Mouse (Mus musculus): ENCODE measurements around the gene Spib. TPM values are rescaled to one million over a fixed set of nuclear protein-coding genes. Genes with fewer than 3 reads are reported as not detected.

The Spib gene
- polyA plus RNA-seq, 1 experiment from 2014 or later: not detected

DNA sequence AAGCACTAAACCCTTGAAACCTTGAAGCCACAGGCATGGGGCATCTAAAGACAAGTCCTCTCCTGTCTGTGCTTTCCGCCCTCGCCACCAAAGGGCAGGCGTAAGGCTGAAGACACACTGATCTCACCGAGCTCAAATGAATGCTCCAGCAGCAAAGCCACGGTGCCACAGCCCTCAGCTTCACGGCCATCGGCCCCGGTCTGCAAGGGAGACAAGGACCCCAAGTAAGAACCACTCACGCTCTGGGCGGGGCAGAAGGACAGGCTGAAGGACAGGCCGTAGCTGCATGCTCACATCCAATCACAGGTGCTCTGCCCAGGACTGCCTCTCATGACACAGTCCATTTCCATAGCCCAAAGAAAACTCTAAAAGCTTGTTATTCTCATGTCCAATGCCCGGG lies 37.2 kb downstream of the Spib start:
- Histone ChIP-seq H3K9me3 (replicated peaks) (no peaks in the 10 kb centered on the region), H3K4me3 (peak overlapping the region; percentile 74), H3K9ac (peak overlapping the region; percentile 82; the same call in 1 of the 2 replicates), H3K4me1 (peaks cover 30% of the 10 kb centered on the region), H3K4me2 (peak overlapping the region; percentile 91), H3K27ac (0 out of 2 replicates have a peak overlapping the region, but pooled peaks have one; percentile 94), H3K36me3 (peaks cover 51% of the 10 kb centered on the region), H3K27me3 (replicated peaks) (peaks cover 14% of the 10 kb centered on the region)
- 84% methylated on average over 12 of the region's 12 CpGs for WGBS (ENCODE audit: insufficient replicate concordance)
- ATAC-seq: no peak

DNA sequence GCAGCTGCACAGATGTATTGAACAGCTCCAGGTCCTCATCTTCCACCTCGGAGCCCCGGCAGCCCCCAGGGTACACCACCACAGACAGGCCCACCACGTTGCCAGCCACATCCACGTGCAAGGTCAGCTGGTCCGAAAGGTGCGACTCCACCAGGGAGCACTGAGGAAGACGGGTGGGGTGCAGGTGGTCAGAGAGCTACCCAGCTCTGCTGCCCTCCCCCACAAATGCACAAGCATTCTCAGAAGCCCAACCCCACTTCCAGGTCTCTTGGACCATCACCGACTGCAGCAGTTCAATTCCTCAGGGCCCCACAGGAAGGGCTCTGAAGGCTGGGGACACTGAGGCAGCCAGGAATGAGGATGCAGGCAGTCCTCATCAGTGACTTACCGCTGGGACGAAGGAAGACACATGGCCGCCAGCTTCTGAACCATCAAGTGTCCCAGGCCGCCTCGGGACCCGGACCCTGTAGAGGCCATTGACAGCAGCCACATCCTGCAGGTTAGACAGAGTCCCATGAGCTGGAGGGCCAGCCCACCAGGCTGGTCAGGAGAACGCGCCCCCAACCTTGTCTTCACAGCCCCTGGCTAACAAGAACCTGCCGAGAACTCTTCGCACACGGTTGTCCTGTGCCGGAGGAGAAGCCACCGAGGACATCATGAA lies 39.6 kb downstream of the Spib start:
- ATAC-seq: no peak
- H3K9ac ChIP-seq: no peak overlapping the region
- WGBS (ENCODE audit: insufficient replicate concordance): 89% methylated on average over 21 of the region's 21 CpGs
- peaks cover 21% of the 10 kb centered on the region for H3K4me1 ChIP-seq
- H3K4me2 ChIP-seq: no peak overlapping the region
- H3K9me3 ChIP-seq (replicated peaks): no peaks in the 10 kb centered on the region
- no peaks in the 10 kb centered on the region for H3K27me3 ChIP-seq (replicated peaks)
- H3K27ac ChIP-seq: no peak overlapping the region
- H3K36me3 ChIP-seq: peaks cover 63% of the 10 kb centered on the region
- no peak overlapping the region for H3K4me3 ChIP-seq

DNA sequence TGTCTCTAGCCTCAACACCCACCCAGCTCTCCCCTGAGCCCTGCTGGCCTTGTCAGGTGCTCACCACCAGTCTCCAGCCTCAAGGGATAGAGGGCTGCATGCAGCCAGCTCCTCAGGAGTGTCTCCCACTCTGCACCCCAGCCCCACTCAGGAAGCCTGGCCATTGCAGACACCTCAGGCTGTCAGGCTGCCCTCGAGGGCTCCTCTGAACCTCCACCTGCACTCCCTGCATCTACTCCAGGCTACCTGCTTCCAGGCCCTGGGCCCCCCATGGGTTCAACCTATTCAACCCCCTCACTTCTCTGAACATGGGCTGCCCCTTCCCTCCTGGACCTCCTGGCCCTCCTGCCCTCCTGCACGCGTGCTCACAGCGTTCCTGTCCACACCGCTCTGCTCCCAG lies 40.5 kb downstream of the Spib start:
- Histone ChIP-seq H3K9ac (no peak overlapping the region), H3K4me2 (no peak overlapping the region), H3K9me3 (replicated peaks) (no peaks in the 10 kb centered on the region), H3K4me3 (no peak overlapping the region), H3K4me1 (peaks cover 15% of the 10 kb centered on the region), H3K27ac (no peak overlapping the region), H3K36me3 (peaks cover 63% of the 10 kb centered on the region), H3K27me3 (replicated peaks) (no peaks in the 10 kb centered on the region)
- 94% methylated on average over 5 of the region's 5 CpGs for WGBS (ENCODE audit: insufficient replicate concordance)
- ATAC-seq: no peak

DNA sequence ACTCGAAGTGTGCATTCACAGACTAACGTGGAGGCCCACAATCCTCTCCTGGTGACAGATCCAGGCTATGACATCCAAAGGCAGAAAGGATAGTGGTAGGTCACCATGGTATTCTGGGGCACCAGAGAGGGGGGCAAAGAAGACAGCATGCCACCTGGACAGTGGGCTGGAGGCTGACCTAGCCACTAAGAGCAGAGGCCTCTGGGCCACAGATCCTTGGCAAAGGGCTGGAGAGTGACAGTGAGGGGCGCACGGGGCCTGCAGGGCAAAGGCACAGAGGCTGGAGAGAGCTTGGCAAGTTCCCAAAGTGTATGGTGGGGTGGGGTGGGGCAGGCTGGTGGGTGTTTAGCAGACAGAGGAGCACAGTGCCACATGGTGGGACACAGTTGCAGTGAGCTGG lies 41.6 kb downstream of the Spib start:
- Histone ChIP-seq H3K27ac (no peak overlapping the region), H3K27me3 (replicated peaks) (no peaks in the 10 kb centered on the region), H3K36me3 (peaks cover 63% of the 10 kb centered on the region), H3K9me3 (replicated peaks) (no peaks in the 10 kb centered on the region), H3K4me1 (peaks cover 10% of the 10 kb centered on the region), H3K4me3 (no peak overlapping the region), H3K4me2 (no peak overlapping the region), H3K9ac (no peak overlapping the region)
- no peak for ATAC-seq
- 87% methylated on average over 4 of the region's 4 CpGs for WGBS (ENCODE audit: insufficient replicate concordance)

- no peaks in the 10 kb centered on the region for H3K27me3 ChIP-seq (replicated peaks)
- H3K9me3 ChIP-seq (replicated peaks): no peaks in the 10 kb centered on the region
- WGBS (ENCODE audit: insufficient replicate concordance): 88% methylated on average over 8 of the region's 8 CpGs
- ATAC-seq: no peak
- no peak overlapping the region for H3K9ac ChIP-seq
- H3K4me2 ChIP-seq: no peak overlapping the region
- no peak overlapping the region for H3K27ac ChIP-seq
- no peak overlapping the region for H3K4me3 ChIP-seq
- H3K4me1 ChIP-seq: peaks cover 15% of the 10 kb centered on the region
- peaks cover 51% of the 10 kb centered on the region for H3K36me3 ChIP-seq
Observed at GRCm38 (mm10) chr7:44488545-44488944, 43.3 kb downstream of the Spib start.

DNA sequence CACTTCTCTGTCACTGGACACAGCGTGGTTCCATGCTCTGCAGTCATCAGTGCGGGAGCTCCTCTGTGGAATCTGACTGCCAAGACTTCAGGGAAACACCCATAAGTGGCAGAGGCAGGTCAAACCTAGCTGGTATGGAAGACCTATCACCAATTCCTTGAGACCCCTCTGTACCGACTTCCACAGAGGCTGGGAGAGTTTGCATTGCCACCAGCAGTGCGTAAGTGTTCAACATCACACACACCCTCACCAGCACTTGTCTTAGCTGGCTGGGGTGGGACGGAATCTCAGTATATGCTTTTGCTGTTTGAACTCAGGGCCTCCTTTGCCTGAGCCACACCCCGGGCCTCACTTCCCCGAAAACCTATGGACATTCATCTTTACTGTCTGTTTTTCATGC lies 43.9 kb downstream of the Spib start:
- H3K27ac ChIP-seq: no peak overlapping the region
- H3K4me3 ChIP-seq: no peak overlapping the region
- H3K4me1 ChIP-seq: peaks cover 21% of the 10 kb centered on the region
- no peaks in the 10 kb centered on the region for H3K9me3 ChIP-seq (replicated peaks)
- peaks cover 45% of the 10 kb centered on the region for H3K36me3 ChIP-seq
- H3K9ac ChIP-seq: no peak overlapping the region
- ATAC-seq: no peak
- no peaks in the 10 kb centered on the region for H3K27me3 ChIP-seq (replicated peaks)
- H3K4me2 ChIP-seq: no peak overlapping the region
- 79% methylated on average over 7 of the region's 7 CpGs for WGBS (ENCODE audit: insufficient replicate concordance)

DNA sequence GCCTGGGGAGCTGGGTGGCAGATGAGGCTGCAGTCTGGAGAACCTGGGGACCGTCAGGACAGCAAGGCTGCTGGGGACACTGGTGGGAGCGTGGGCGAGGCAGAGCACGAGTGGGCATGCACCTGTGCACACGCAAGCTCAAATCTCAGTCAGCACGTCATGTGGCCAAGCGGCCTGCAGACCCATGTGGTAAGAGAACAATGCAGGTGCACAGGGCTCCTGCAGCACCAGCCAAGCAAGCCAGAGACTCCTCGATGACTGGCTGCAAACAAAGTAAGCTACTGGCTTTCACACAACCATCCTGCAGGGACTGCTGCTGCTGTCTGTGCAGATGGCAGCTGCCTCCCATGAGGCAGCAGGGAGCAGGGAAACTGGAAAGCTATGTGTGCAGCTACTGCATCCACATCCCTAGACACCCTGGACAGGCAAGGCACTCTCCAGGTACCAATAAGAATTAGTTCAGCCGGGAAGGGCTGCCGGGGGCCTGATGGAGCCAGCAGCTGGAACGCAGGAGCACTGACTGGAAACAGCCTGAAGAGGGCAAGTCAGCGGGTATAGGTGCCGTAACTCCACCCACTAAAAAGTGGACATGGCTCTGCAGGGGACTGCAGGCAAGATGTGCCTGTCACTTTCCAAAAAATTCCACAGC lies 44.8 kb downstream of the Spib start:
- peaks cover 36% of the 10 kb centered on the region for H3K36me3 ChIP-seq
- no peak overlapping the region for H3K4me2 ChIP-seq
- ATAC-seq: no peak
- H3K9ac ChIP-seq: no peak overlapping the region
- peaks cover 30% of the 10 kb centered on the region for H3K4me1 ChIP-seq
- no peaks in the 10 kb centered on the region for H3K9me3 ChIP-seq (replicated peaks)
- WGBS (ENCODE audit: insufficient replicate concordance): 69% methylated on average over 13 of the region's 13 CpGs
- H3K4me3 ChIP-seq: no peak overlapping the region
- no peak overlapping the region for H3K27ac ChIP-seq
- H3K27me3 ChIP-seq (replicated peaks): peaks cover 6% of the 10 kb centered on the region; the same call in 1 of the 2 replicates

GRCm38 (mm10) chr7:44485572-44486195 lies 46.2 kb downstream of the Spib start:
- no peaks in the 10 kb centered on the region for H3K9me3 ChIP-seq (replicated peaks)
- no peak for ATAC-seq

GRCm38 (mm10) chr7:44484841-44485571 lies 46.9 kb downstream of the Spib start:
- peaks cover 24% of the 10 kb centered on the region for H3K27me3 ChIP-seq (replicated peaks)
- H3K4me2 ChIP-seq: no peak overlapping the region
- H3K36me3 ChIP-seq: peaks cover 15% of the 10 kb centered on the region
- peaks cover 49% of the 10 kb centered on the region for H3K4me1 ChIP-seq
- 31% methylated on average over 5 of the region's 5 CpGs for WGBS (ENCODE audit: insufficient replicate concordance)
- no peak overlapping the region for H3K4me3 ChIP-seq
- no peaks in the 10 kb centered on the region for H3K9me3 ChIP-seq (replicated peaks)
- 0 out of 2 replicates have a peak, but pooled peaks have one; percentile 19 for ATAC-seq
- H3K9ac ChIP-seq: 0 out of 2 replicates have a peak overlapping the region, but pooled peaks have one; percentile 1
- H3K27ac ChIP-seq: peak overlapping the region; percentile 81

More at GRCm38 (mm10) chr7:44485572-44486195, 46.2 kb downstream of the Spib start:
- H3K27ac ChIP-seq: no peak overlapping the region
- peaks cover 22% of the 10 kb centered on the region for H3K36me3 ChIP-seq
- H3K4me1 ChIP-seq: peaks cover 42% of the 10 kb centered on the region
- H3K4me3 ChIP-seq: no peak overlapping the region
- H3K4me2 ChIP-seq: no peak overlapping the region
- peaks cover 17% of the 10 kb centered on the region for H3K27me3 ChIP-seq (replicated peaks)
- no peak overlapping the region for H3K9ac ChIP-seq
- 67% methylated on average over 7 of the region's 7 CpGs for WGBS (ENCODE audit: insufficient replicate concordance)

- Histone ChIP-seq H3K9ac (0 out of 2 replicates have a peak overlapping the region, but pooled peaks have one; percentile 1), H3K27me3 (replicated peaks) (peaks cover 33% of the 10 kb centered on the region), H3K9me3 (replicated peaks) (no peaks in the 10 kb centered on the region), H3K36me3 (peaks cover 8% of the 10 kb centered on the region), H3K4me3 (no peak overlapping the region), H3K4me1 (peaks cover 58% of the 10 kb centered on the region), H3K27ac (peak overlapping the region; percentile 81), H3K4me2 (no peak overlapping the region)
- no peak for ATAC-seq
- WGBS (ENCODE audit: insufficient replicate concordance): 95% methylated on average over 1 of the region's 1 CpGs
Observed at GRCm38 (mm10) chr7:44484109-44484508, 47.8 kb downstream of the Spib start.

GRCm38 (mm10) chr7:44482836-44483435 lies 48.9 kb downstream of the Spib start:
- 34% methylated on average over 3 of the region's 3 CpGs for WGBS (ENCODE audit: insufficient replicate concordance)
- peak overlapping the region; percentile 69 for H3K9ac ChIP-seq
- peak overlapping the region; percentile 25; the same call in 1 of the 2 replicates for H3K4me3 ChIP-seq

More at GRCm38 (mm10) chr7:44482836-44483435, 48.9 kb downstream of the Spib start:
- Histone ChIP-seq H3K4me1 (peaks cover 66% of the 10 kb centered on the region), H3K27ac (peak overlapping the region; percentile 93), H3K4me2 (peak overlapping the region; percentile 73), H3K36me3 (no peaks in the 10 kb centered on the region), H3K9me3 (replicated peaks) (no peaks in the 10 kb centered on the region), H3K27me3 (replicated peaks) (peaks cover 44% of the 10 kb centered on the region)
- peak; percentile 96 for ATAC-seq
